ENCODE assay signal across 8 mouse cellular contexts in genomic region chr6:22493632-22494260, GRCm38 (mm10).
DNase-seq lines count a peak whose midpoint lies in the region; ATAC-seq lines count a peak whose summit lies in the region.

No protein-coding gene starts in this region.

- 32% methylated on average over 11 of the region's 11 CpGs for WGBS in macrophage (ENCODE audit: missing documents)

- H3K4me3 ChIP-seq in macrophage (ENCODE audit: inconsistent target) = no peak overlapping the region

- H3K36me3 ChIP-seq in macrophage (ENCODE audit: inconsistent target) = no peaks in the 10 kb centered on the region

- H3K27ac ChIP-seq in macrophage = peak overlapping the region; percentile 27

- no peak for DNase-seq in frontal cortex, postnatal 14 days (ENCODE audit: low spot score in 2 of 2)
- DNase-seq in thymus, postnatal 14 days = peak; percentile 18
- DNase-seq in thymus, postnatal 4 days = no peak
- peak; percentile 53 for DNase-seq in fibroblast of lung, adult 2 months (ENCODE audit: low read depth)
- peak; percentile 15 for DNase-seq in thymus, postnatal 25 days

- no peaks in the 10 kb centered on the region for H3K79me2 ChIP-seq in macrophage (ENCODE audit: inconsistent target)

- ATAC-seq in frontal cortex, adult (ENCODE audit: low TSS enrichment) = peak; percentile 88
- peak; percentile 83 for ATAC-seq in inflammation-experienced regulatory T-cells, adult 6 months

Comparison
In these comparisons a context has a peak if more than half of its experiments do, and no peak if none do; other contexts are left out.
1. DNase-seq: peak in thymus, postnatal 14 days (single experiment), fibroblast of lung, adult 2 months (single experiment) and thymus, postnatal 25 days (single experiment); none in frontal cortex, postnatal 14 days (0 of 2) and thymus, postnatal 4 days (single experiment).